Mouse (Mus musculus) forebrain, embryonic 15.5 days (tissue): ENCODE data around the gene Peak1. TPM values are rescaled to one million over a fixed set of nuclear protein-coding genes. Genes with fewer than 3 reads are reported as not detected.

Source experiments
- ATAC-seq: fragments of 200-750 bp; cut with Nextera tagmentation; replicated peaks from 2 replicates; pipeline ENCODE4 v1.8.0; 2017; ENCODE audit warnings: mild to moderate bottlenecking, moderate TSS enrichment, moderate library complexity
- H3K27ac ChIP-seq: fragments of 300-500 bp; sonication (generic); replicated peaks from 2 replicates; pipeline ENCODE4 v1.5.1; 2015; ENCODE audit warnings: mild to moderate bottlenecking, inconsistent platforms
- H3K27me3 ChIP-seq: fragments of 300-500 bp; sonication (generic); 2 replicates; pipeline ENCODE4 v1.6.1; 2015; ENCODE audit warnings: inconsistent platforms
- H3K36me3 ChIP-seq: fragments of 300-500 bp; sonication (generic); 2 replicates; pipeline ENCODE4 v1.6.1; 2015; ENCODE audit warnings: mild to moderate bottlenecking, inconsistent platforms
- H3K4me1 ChIP-seq: fragments of 300-500 bp; sonication (generic); 2 replicates; pipeline ENCODE4 v1.6.1; 2015; ENCODE audit warnings: inconsistent platforms
- H3K4me2 ChIP-seq: fragments of 300-500 bp; sonication (generic); replicated peaks from 2 replicates; pipeline ENCODE4 v1.6.1; 2015; ENCODE audit warnings: mild to moderate bottlenecking, inconsistent platforms
- H3K4me3 ChIP-seq: fragments of 300-500 bp; sonication (generic); 2 replicates; pipeline ENCODE4 v1.5.1; 2015; ENCODE audit warnings: mild to moderate bottlenecking, inconsistent platforms
- H3K9ac ChIP-seq: fragments of 300-500 bp; sonication (generic); replicated peaks from 2 replicates; pipeline ENCODE4 v1.6.1; 2015; ENCODE audit warnings: mild to moderate bottlenecking, inconsistent platforms
- H3K9me3 ChIP-seq: fragments of 300-500 bp; sonication (generic); 2 replicates; pipeline ENCODE4 v1.6.1; 2016; ENCODE audit warnings: inconsistent platforms
- WGBS: fragments of 180-500 bp; shearing (Covaris S2); methylation state at CpG from one replicate; pipeline ENCODE4 v1.1.7; 2015; ENCODE audit warnings: mixed read lengths; 5-methylcytosine and 5-hydroxymethylcytosine counted together
- polyA plus RNA-seq: library from polyadenylated mRNA; unstranded; fragments of >200 nt; fragmentation: Nextera tagmentation; extraction: Ambion mirVana; gene quantifications from 2 replicates; pipeline ENCODE4 v1.2.1, GENCODE M21; 2015

The Peak1 gene
- polyA plus RNA-seq, 1 experiment from 2014 or later, result 4.6 TPM

DNA sequence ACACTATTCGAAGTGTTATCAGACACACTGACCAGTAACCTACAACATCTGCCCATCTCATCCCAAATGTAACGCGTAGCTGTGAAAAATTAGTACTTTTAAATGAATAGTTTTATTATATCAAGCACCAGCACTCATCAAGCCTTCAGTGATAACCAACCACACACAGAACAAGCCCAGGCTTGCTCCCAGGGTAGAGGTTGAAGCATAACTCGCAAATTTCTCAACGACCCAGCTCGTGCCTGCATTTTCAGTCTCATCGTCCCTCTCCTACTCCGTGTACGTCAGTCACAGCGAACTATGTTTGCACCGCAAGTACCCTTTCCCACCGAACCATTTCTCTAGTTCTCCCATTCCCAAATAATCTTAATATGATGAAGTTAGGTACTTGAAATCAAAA is 83.5 kb downstream of the Peak1 start:
- H3K9me3 ChIP-seq, result no peaks in the 10 kb centered on the region
- no peaks in the 10 kb centered on the region for H3K4me1 ChIP-seq
- H3K36me3 ChIP-seq, result no peaks in the 10 kb centered on the region
- no peak overlapping the region for H3K9ac ChIP-seq
- no peaks in the 10 kb centered on the region for H3K27me3 ChIP-seq
- H3K27ac ChIP-seq, result no peak overlapping the region
- H3K4me3 ChIP-seq, result no peak overlapping the region
- H3K4me2 ChIP-seq, result no peak overlapping the region
- 92% methylated on average over 12 of the region's 12 CpGs for WGBS
- no peak for ATAC-seq

DNA sequence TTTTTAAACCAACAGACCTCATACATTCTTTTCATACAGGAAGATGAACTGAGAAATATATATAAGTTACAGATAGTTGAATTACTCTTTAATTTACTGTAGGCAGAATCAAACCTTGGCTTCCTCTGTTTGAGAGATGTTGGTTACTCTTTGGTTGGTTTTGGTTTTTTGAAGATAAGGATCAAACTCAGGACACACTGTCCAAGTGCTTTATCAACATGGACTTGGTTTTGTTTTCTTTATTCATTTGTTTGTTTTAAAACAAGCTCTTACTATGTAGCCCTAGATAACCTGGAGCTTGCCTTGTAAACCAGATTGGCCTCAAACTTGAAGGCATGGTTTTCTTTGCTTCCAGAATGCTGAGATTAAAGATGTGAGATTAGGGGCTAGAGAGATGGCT is 85.1 kb downstream of the Peak1 start:
- no peak for ATAC-seq
- Histone ChIP-seq H3K36me3 (no peaks in the 10 kb centered on the region), H3K27ac (no peak overlapping the region), H3K4me1 (no peaks in the 10 kb centered on the region), H3K9me3 (no peaks in the 10 kb centered on the region), H3K4me2 (no peak overlapping the region), H3K4me3 (no peak overlapping the region), H3K27me3 (no peaks in the 10 kb centered on the region), H3K9ac (no peak overlapping the region)

- ATAC-seq, result no peak
- H3K9me3 ChIP-seq, result no peaks in the 10 kb centered on the region
- 91% methylated on average over 8 of the region's 8 CpGs for WGBS
- no peak overlapping the region for H3K9ac ChIP-seq
- H3K27me3 ChIP-seq, result no peaks in the 10 kb centered on the region
- no peaks in the 10 kb centered on the region for H3K36me3 ChIP-seq
- no peak overlapping the region for H3K4me3 ChIP-seq
- H3K27ac ChIP-seq, result no peak overlapping the region
- no peak overlapping the region for H3K4me2 ChIP-seq
- H3K4me1 ChIP-seq, result no peaks in the 10 kb centered on the region
Observed at GRCm38 (mm10) chr9:56326511-56327005, 91.3 kb downstream of the Peak1 start.

- no peak overlapping the region for H3K4me2 ChIP-seq
- H3K4me1 ChIP-seq, result no peaks in the 10 kb centered on the region
- no peak overlapping the region for H3K27ac ChIP-seq
- no peak overlapping the region for H3K4me3 ChIP-seq
- H3K36me3 ChIP-seq, result no peaks in the 10 kb centered on the region
- no peak overlapping the region for H3K9ac ChIP-seq
- no peak for ATAC-seq
- H3K27me3 ChIP-seq, result no peaks in the 10 kb centered on the region
- WGBS, result 91% methylated on average over 5 of the region's 5 CpGs
- no peaks in the 10 kb centered on the region for H3K9me3 ChIP-seq
Observed at GRCm38 (mm10) chr9:56325725-56326124, 92.1 kb downstream of the Peak1 start.

- H3K4me3 ChIP-seq, result no peak overlapping the region
- H3K36me3 ChIP-seq, result no peaks in the 10 kb centered on the region
- no peak overlapping the region for H3K9ac ChIP-seq
- H3K9me3 ChIP-seq, result no peaks in the 10 kb centered on the region
- no peak overlapping the region for H3K4me2 ChIP-seq
- H3K4me1 ChIP-seq, result no peaks in the 10 kb centered on the region
- no peaks in the 10 kb centered on the region for H3K27me3 ChIP-seq
- WGBS, result 81% methylated on average over 16 of the region's 16 CpGs
- no peak overlapping the region for H3K27ac ChIP-seq
- ATAC-seq, result no peak
Observed at GRCm38 (mm10) chr9:56324576-56325355, 93.1 kb downstream of the Peak1 start.

DNA sequence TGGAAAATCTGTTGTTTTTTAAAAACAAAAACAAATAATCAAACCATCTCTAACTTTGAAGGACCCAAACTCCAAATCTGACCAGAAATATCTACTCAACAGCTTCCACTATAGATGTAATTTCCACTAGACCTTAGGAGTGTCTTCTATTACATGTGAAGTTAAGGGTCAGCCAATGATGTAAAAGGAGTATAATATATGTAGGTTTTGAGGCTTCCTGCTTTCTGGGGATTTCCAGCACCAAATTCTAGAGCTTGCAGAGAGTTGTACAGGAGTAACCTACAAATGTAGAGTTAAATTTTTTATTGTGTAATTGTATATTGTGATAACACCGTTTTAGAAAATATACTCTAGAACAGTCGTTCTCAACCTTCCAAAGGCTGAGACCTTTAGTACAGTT is 96.6 kb downstream of the Peak1 start:
- no peak for ATAC-seq
- Histone ChIP-seq H3K4me1 (no peaks in the 10 kb centered on the region), H3K27ac (no peak overlapping the region), H3K4me2 (no peak overlapping the region), H3K9me3 (peaks cover 4% of the 10 kb centered on the region; the same call in 1 of the 2 replicates), H3K9ac (no peak overlapping the region), H3K4me3 (no peak overlapping the region), H3K36me3 (no peaks in the 10 kb centered on the region), H3K27me3 (no peaks in the 10 kb centered on the region)
- whole genome bisulfite sequencing, result 90% methylated on average over 2 of the region's 2 CpGs

- Histone ChIP-seq H3K9ac (no peak overlapping the region), H3K27me3 (no peaks in the 10 kb centered on the region), H3K9me3 (peaks cover 4% of the 10 kb centered on the region; the same call in 1 of the 2 replicates), H3K27ac (no peak overlapping the region), H3K36me3 (no peaks in the 10 kb centered on the region), H3K4me3 (no peak overlapping the region), H3K4me2 (no peak overlapping the region), H3K4me1 (no peaks in the 10 kb centered on the region)
- WGBS, result 92% methylated on average over 3 of the region's 3 CpGs
- no peak for ATAC-seq
Observed at GRCm38 (mm10) chr9:56314326-56314725, 103.5 kb downstream of the Peak1 start.

- no peak for ATAC-seq
Observed at GRCm38 (mm10) chr9:56309079-56309478, 108.8 kb downstream of the Peak1 start.

DNA sequence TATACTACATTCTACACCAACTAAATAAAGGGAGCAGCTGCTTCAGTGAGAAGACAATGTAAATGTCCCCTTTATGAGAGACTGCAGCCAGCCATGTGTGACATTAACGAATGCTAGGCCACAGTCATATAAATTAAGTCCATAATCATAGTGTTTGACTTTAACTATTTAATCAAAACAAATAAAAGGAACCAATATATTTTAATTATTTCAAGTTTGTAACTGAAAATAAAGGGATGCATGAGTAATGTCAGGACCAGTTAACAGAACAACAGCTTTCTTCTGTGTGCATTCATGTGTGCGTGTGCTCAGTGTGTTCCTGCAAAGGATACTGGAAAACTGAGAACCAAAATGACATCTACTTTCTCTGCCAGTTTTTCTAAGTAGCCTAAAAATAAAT is 113.3 kb downstream of the Peak1 start:
- 23% methylated on average over 2 of the region's 2 CpGs for WGBS
- no peaks in the 10 kb centered on the region for H3K27me3 ChIP-seq

More at GRCm38 (mm10) chr9:56309079-56309478, 108.8 kb downstream of the Peak1 start:
- H3K4me3 ChIP-seq, result no peak overlapping the region
- H3K27me3 ChIP-seq, result no peaks in the 10 kb centered on the region
- no peak overlapping the region for H3K4me2 ChIP-seq
- H3K4me1 ChIP-seq, result no peaks in the 10 kb centered on the region; the same call in 1 of the 2 replicates
- H3K36me3 ChIP-seq, result no peaks in the 10 kb centered on the region
- 44% methylated on average over 2 of the region's 2 CpGs for WGBS
- no peaks in the 10 kb centered on the region for H3K9me3 ChIP-seq
- H3K9ac ChIP-seq, result no peak overlapping the region
- H3K27ac ChIP-seq, result no peak overlapping the region; the same call in 1 of the 2 replicates

GRCm38 (mm10) chr9:56302921-56303465 is 114.9 kb downstream of the Peak1 start:
- WGBS, result 6% methylated on average over 3 of the region's 3 CpGs
- Histone ChIP-seq H3K4me2 (no peak overlapping the region), H3K9ac (no peak overlapping the region), H3K9me3 (no peaks in the 10 kb centered on the region), H3K27me3 (no peaks in the 10 kb centered on the region), H3K4me1 (no peaks in the 10 kb centered on the region), H3K27ac (no peak overlapping the region), H3K36me3 (no peaks in the 10 kb centered on the region), H3K4me3 (no peak overlapping the region)
- no peak for ATAC-seq

More for the DNA sequence above, 113.3 kb downstream of the Peak1 start:
- H3K4me2 ChIP-seq, result no peak overlapping the region
- no peaks in the 10 kb centered on the region; the same call in 1 of the 2 replicates for H3K4me1 ChIP-seq
- H3K27ac ChIP-seq, result no peak overlapping the region
- H3K9me3 ChIP-seq, result no peaks in the 10 kb centered on the region
- ATAC-seq, result no peak
- no peak overlapping the region for H3K4me3 ChIP-seq
- H3K36me3 ChIP-seq, result no peaks in the 10 kb centered on the region
- no peak overlapping the region for H3K9ac ChIP-seq

DNA sequence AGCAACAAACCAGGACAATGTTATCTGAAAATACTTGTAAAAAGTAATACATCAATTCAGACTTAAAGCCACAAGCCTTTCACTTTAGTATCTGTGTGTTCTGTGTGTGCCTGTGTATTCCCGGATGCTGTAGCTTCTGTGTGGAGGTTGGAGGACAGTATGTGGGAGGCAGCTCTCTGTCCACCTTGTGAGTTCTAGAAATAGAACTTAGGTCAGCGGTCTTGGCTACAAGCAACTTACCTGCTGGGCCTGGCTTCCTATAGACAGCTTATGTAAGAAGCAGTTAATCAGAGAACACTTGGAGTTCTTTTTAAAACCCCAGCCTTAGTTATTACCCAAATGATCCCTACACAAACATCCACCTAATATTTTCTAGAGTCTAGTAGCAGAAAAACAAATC is 127.8 kb downstream of the Peak1 start:
- ATAC-seq, result no peak
- no peaks in the 10 kb centered on the region for H3K9me3 ChIP-seq
- H3K9ac ChIP-seq, result no peak overlapping the region
- no peaks in the 10 kb centered on the region for H3K4me1 ChIP-seq
- no peaks in the 10 kb centered on the region for H3K36me3 ChIP-seq
- 90% methylated on average over 2 of the region's 2 CpGs for WGBS
- no peaks in the 10 kb centered on the region for H3K27me3 ChIP-seq
- no peak overlapping the region for H3K27ac ChIP-seq
- no peak overlapping the region for H3K4me2 ChIP-seq
- H3K4me3 ChIP-seq, result no peak overlapping the region

- no peak overlapping the region for H3K4me3 ChIP-seq
- no peak for ATAC-seq
- no peak overlapping the region for H3K9ac ChIP-seq
- WGBS, result 68% methylated on average over 5 of the region's 5 CpGs
- no peak overlapping the region for H3K4me2 ChIP-seq
- no peak overlapping the region for H3K27ac ChIP-seq
- no peaks in the 10 kb centered on the region for H3K4me1 ChIP-seq
- H3K27me3 ChIP-seq, result no peaks in the 10 kb centered on the region
- no peaks in the 10 kb centered on the region for H3K9me3 ChIP-seq
- no peaks in the 10 kb centered on the region for H3K36me3 ChIP-seq
Observed at GRCm38 (mm10) chr9:56282481-56282880, 135.4 kb downstream of the Peak1 start.
